24 mouse cellular contexts compared by ENCODE assay signal in genomic region chrX:5798902-5799301, GRCm38 (mm10).
A peak's percentile ranks its signal among the peaks of the same experiment; 100 is the strongest.
DNase-seq lines count a peak whose midpoint lies in the region; ATAC-seq and TF ChIP-seq lines count a peak whose summit lies in the region.
"Had no signal": no experiment of that assay in that cellular context is flagged by ENCODE, and none has a peak within 500 bp of the region (broad histone marks: within the 10 kb centered on the region; RNA-seq: fewer than 3 reads in every experiment).

No protein-coding gene starts in this region.

- H3K4me2 ChIP-seq in lung, embryonic 15.5 days, result no peak overlapping the region
- H3K4me2 ChIP-seq in lung, postnatal 0 days (replicated peaks; ENCODE audit: low read depth, low read length), result no peak overlapping the region
- H3K4me2 ChIP-seq: embryonic facial prominence, embryonic 12.5 days; forebrain, embryonic 13.5 days; forebrain, embryonic 15.5 days had no signal

- TF ChIP-seq POLR2A in lung, adult 2 months (IDR thresholded peaks at IDR 0.05; ENCODE audit: borderline replicate concordance, extremely low read depth, low read depth, low read length), result no peak

- H3K4me3 ChIP-seq in lung, adult 2 months (replicated peaks; ENCODE audit: extremely low read depth, low read depth, low read length), result no peak overlapping the region
- no peak overlapping the region for H3K4me3 ChIP-seq in lung, embryonic 15.5 days
- no peak overlapping the region for H3K4me3 ChIP-seq in lung, postnatal 0 days (ENCODE audit: low read depth, low read length)
- H3K4me3 ChIP-seq: embryonic facial prominence, embryonic 10.5 days; embryonic facial prominence, embryonic 12.5 days; forebrain, embryonic 13.5 days; forebrain, embryonic 15.5 days had no signal

- H3K4me1 ChIP-seq in lung, adult 2 months (ENCODE audit: control insufficient read depth, insufficient read depth, low read length), result no peaks in the 10 kb centered on the region
- no peaks in the 10 kb centered on the region for H3K4me1 ChIP-seq in lung, embryonic 15.5 days
- H3K4me1 ChIP-seq in lung, postnatal 0 days (ENCODE audit: insufficient read depth, low read depth, low read length), result no peaks in the 10 kb centered on the region
- H3K4me1 ChIP-seq: embryonic facial prominence, embryonic 10.5 days; embryonic facial prominence, embryonic 12.5 days; forebrain, embryonic 13.5 days; forebrain, embryonic 15.5 days had no signal

- H3K27me3 ChIP-seq in lung, embryonic 15.5 days, result no peaks in the 10 kb centered on the region
- no peaks in the 10 kb centered on the region for H3K27me3 ChIP-seq in lung, postnatal 0 days (replicated peaks; ENCODE audit: insufficient read depth, low read length)
- H3K27me3 ChIP-seq: CH12.LX; embryonic facial prominence, embryonic 12.5 days; forebrain, embryonic 13.5 days; forebrain, embryonic 15.5 days had no signal

- 58% methylated on average over 1 of the region's 1 CpGs for WGBS in lung, adult 2 months
- 43% methylated on average over 1 of the region's 1 CpGs for WGBS in lung, embryonic 15.5 days
- WGBS in lung, postnatal 0 days, result 55% methylated on average over 1 of the region's 1 CpGs

- no peaks in the 10 kb centered on the region for H3K9me3 ChIP-seq in lung, embryonic 15.5 days
- no peaks in the 10 kb centered on the region for H3K9me3 ChIP-seq in lung, postnatal 0 days (ENCODE audit: low read length)
- H3K9me3 ChIP-seq: embryonic facial prominence, embryonic 10.5 days; embryonic facial prominence, embryonic 12.5 days; forebrain, embryonic 13.5 days; forebrain, embryonic 15.5 days; G1E had no signal

- H3K27ac ChIP-seq in lung, embryonic 15.5 days, result peak overlapping the region; percentile 19; the same call in 1 of the 2 replicates
- no peak overlapping the region for H3K27ac ChIP-seq in lung, postnatal 0 days (ENCODE audit: low read length)
- H3K27ac ChIP-seq: embryonic facial prominence, embryonic 10.5 days; embryonic facial prominence, embryonic 12.5 days; forebrain, embryonic 13.5 days; forebrain, embryonic 15.5 days had no signal

- H3K36me3 ChIP-seq in lung, embryonic 15.5 days, result no peaks in the 10 kb centered on the region
- no peaks in the 10 kb centered on the region for H3K36me3 ChIP-seq in lung, postnatal 0 days (ENCODE audit: insufficient read depth, low read length)
- H3K36me3 ChIP-seq: embryonic facial prominence, embryonic 10.5 days; embryonic facial prominence, embryonic 12.5 days; forebrain, embryonic 15.5 days; G1E had no signal

- peak; percentile 2 for DNase-seq in lung, adult 2 months
- DNase-seq in lung, postnatal 36 days, result no peak
- no peak for DNase-seq in lung, postnatal 25 days (ENCODE audit: low spot score)
- DNase-seq in lung, postnatal 0 days (ENCODE audit: low spot score), result peak; percentile 40
- DNase-seq in urinary bladder, postnatal 10 days (ENCODE audit: low spot score), result no peak
- DNase-seq: adrenal gland, adult 8-10 months; adrenal gland, postnatal 14 days; adrenal gland, postnatal 36 days; B cell, adult 2 months; cerebellum, adult 11-12 months; cerebellum, adult 2 months; cerebellum, adult 9-10 months; cerebellum, postnatal 10 days; cerebellum, postnatal 25 days had no signal

- peak; percentile 42; the same call in 1 of the 2 replicates for ATAC-seq in lung, embryonic 15.5 days (ENCODE audit: borderline replicate concordance, extremely low read depth, low FRiP score, low TSS enrichment)
- peak; percentile 81 for ATAC-seq in lung, postnatal 0 days
- ATAC-seq: activated CD4-positive, CD25-positive, alpha-beta regulatory T cell, adult 4 months; CD4-positive, CD25-positive, alpha-beta regulatory T cell, adult 4 months; forebrain, embryonic 13.5 days; forebrain, embryonic 15.5 days; Patski had no signal

- no peak for TF ChIP-seq EP300 in lung, postnatal 0 days (IDR thresholded peaks at IDR 0.05)

- no peak overlapping the region for H3K9ac ChIP-seq in lung, embryonic 15.5 days
- no peak overlapping the region for H3K9ac ChIP-seq in lung, postnatal 0 days (replicated peaks; ENCODE audit: low read depth)
- H3K9ac ChIP-seq: embryonic facial prominence, embryonic 12.5 days; forebrain, embryonic 13.5 days; forebrain, embryonic 15.5 days had no signal

- no peak for TF ChIP-seq CTCF in lung, adult 2 months (IDR thresholded peaks at IDR 0.05; ENCODE audit: insufficient read depth, low read length)
- TF ChIP-seq CTCF in lung, postnatal 0 days (IDR thresholded peaks at IDR 0.05), result no peak

Comparison
In these comparisons a context has a peak if more than half of its experiments do, and no peak if none do; other contexts are left out.
1. DNase-seq: peak in lung, adult 2 months (single experiment) and lung, postnatal 0 days (single experiment); none in lung, postnatal 36 days (single experiment), lung, postnatal 25 days (single experiment) and urinary bladder, postnatal 10 days (single experiment).